ENCODE assay signal across 8 mouse cellular contexts in the genomic region with DNA sequence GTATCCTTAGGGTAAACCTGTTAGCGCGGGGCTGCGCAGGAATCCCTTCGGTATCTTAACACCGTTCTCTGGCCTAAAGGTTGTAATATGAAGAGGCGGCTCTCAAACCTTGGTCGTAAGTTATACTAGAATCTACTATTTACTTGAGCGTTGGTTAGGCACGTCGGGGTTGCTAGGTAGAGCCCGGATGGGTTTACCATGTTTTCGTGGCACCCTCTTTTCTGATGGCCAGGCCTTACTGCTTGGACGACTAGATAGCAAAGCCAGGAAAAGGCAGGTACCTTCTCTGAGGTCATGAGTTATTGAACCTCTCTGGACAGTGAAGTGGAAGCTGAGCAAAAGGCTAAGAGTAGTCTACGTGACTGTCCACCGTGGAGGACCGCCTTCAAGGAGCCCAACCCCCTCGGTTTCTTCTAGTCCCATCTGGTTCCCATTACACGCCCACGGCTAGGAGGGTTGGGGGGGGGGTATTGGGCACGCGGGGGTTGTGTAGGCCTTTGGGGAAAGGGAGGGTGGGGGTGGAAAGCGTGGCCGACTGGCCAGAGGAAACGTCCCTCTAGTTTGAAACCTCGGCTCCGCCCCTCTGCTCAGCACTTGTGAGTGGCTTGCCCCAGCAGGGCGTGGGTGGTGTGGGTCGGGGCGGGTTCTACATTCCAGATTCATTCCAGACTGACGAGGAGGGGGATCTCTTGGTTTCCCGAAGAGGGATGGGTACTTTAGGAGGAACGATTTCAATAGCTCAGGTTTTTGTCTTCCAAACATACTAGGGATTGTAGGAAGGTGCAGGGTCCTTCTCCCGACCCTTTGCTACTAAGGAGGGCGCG. TPM values are rescaled to one million over a fixed set of nuclear protein-coding genes. Genes with fewer than 3 reads are reported as not detected.
DNase-seq lines count a peak whose midpoint lies in the region; ATAC-seq lines count a peak whose summit lies in the region.

No protein-coding gene starts in this region.

- H3K27me3 ChIP-seq in embryonic facial prominence, embryonic 12.5 days = no peaks in the 10 kb centered on the region
- H3K27me3 ChIP-seq in liver, embryonic 12.5 days (replicated peaks) = peaks cover 73% of the 10 kb centered on the region
- H3K27me3 ChIP-seq in stomach, embryonic 14.5 days (ENCODE audit: control insufficient read depth, insufficient read depth, low read length) = no peaks in the 10 kb centered on the region

- peaks cover 42% of the 10 kb centered on the region for H3K4me1 ChIP-seq in embryonic facial prominence, embryonic 12.5 days
- peaks cover 60% of the 10 kb centered on the region for H3K4me1 ChIP-seq in liver, embryonic 12.5 days
- peaks cover 40% of the 10 kb centered on the region for H3K4me1 ChIP-seq in stomach, embryonic 14.5 days (ENCODE audit: control insufficient read depth, insufficient read depth, low read length)

- H3K4me3 ChIP-seq in embryonic facial prominence, embryonic 12.5 days = peak overlapping the region; percentile 78
- H3K4me3 ChIP-seq in liver, embryonic 12.5 days = peak overlapping the region; percentile 60
- H3K4me3 ChIP-seq in stomach, embryonic 14.5 days (ENCODE audit: low read depth, low read length) = peak overlapping the region; percentile 73

- H3K4me2 ChIP-seq in embryonic facial prominence, embryonic 12.5 days (replicated peaks) = peak overlapping the region; percentile 86
- peak overlapping the region; percentile 79 for H3K4me2 ChIP-seq in liver, embryonic 12.5 days
- peak overlapping the region; percentile 73 for H3K4me2 ChIP-seq in stomach, embryonic 14.5 days (replicated peaks; ENCODE audit: low read depth, low read length)

- H3K9ac ChIP-seq in embryonic facial prominence, embryonic 12.5 days = peak overlapping the region; percentile 90
- peak overlapping the region; percentile 51 for H3K9ac ChIP-seq in liver, embryonic 12.5 days
- H3K9ac ChIP-seq in stomach, embryonic 14.5 days (replicated peaks; ENCODE audit: low read depth, low read length) = peak overlapping the region; percentile 78

- H3K36me3 ChIP-seq in embryonic facial prominence, embryonic 12.5 days = peaks cover 17% of the 10 kb centered on the region
- H3K36me3 ChIP-seq in liver, embryonic 12.5 days = no peaks in the 10 kb centered on the region
- H3K36me3 ChIP-seq in stomach, embryonic 14.5 days (ENCODE audit: control insufficient read depth, insufficient read depth, low read length) = peaks cover 12% of the 10 kb centered on the region

- DNase-seq in 3134 (ENCODE audit: extremely low read depth, insufficient read length, low spot score) = peak; percentile 98
- peak; percentile 81 to 83 for DNase-seq in adrenal gland, adult 18-20 months (ENCODE audit: low spot score in 2 of 2)
- peak; percentile 93 to 94 for DNase-seq in heart, adult 9 months (ENCODE audit: low spot score in 2 of 2)
- peak; percentile 91 to 93 for DNase-seq in kidney, adult 8-10 months
- peak; percentile 85 for DNase-seq in naive thymus-derived CD4-positive, alpha-beta T cell, adult 2 months (ENCODE audit: low read depth)

- under 1% methylated on average over 34 of the region's 35 CpGs for WGBS in embryonic facial prominence, embryonic 12.5 days
- 1% methylated on average over 33 of the region's 35 CpGs for WGBS in liver, embryonic 12.5 days (ENCODE audit: insufficient replicate concordance)
- WGBS in stomach, embryonic 14.5 days = 1% methylated on average over 35 of the region's 35 CpGs

- no peaks in the 10 kb centered on the region for H3K9me3 ChIP-seq in embryonic facial prominence, embryonic 12.5 days
- no peaks in the 10 kb centered on the region for H3K9me3 ChIP-seq in liver, embryonic 12.5 days (replicated peaks)
- no peaks in the 10 kb centered on the region for H3K9me3 ChIP-seq in stomach, embryonic 14.5 days (ENCODE audit: control insufficient read depth, low read depth, low read length)

- peak; percentile 52 for ATAC-seq in embryonic facial prominence, embryonic 12.5 days (ENCODE audit: insufficient number of reproducible peaks, insufficient read depth, low FRiP score, low TSS enrichment)
- ATAC-seq in liver, embryonic 12.5 days = peak; percentile 45
- ATAC-seq in stomach, embryonic 14.5 days (ENCODE audit: insufficient number of reproducible peaks, insufficient read depth, low FRiP score, low read depth) = peak; percentile 63

- peak overlapping the region; percentile 99 for H3K27ac ChIP-seq in embryonic facial prominence, embryonic 12.5 days
- H3K27ac ChIP-seq in liver, embryonic 12.5 days = peak overlapping the region; percentile 72
- peak overlapping the region; percentile 98 for H3K27ac ChIP-seq in stomach, embryonic 14.5 days (ENCODE audit: low read length)

RNA-seq across cellular contexts. Expression of a gene that starts 0.8 kb away (rescaled TPM):
- 1 to 10 TPM; 5.0 to 5.4 TPM for total RNA-seq in adrenal gland, adult 18-20 months (2021)
- 9.0 and 11.9 TPM in 2 replicates for polyA plus RNA-seq in embryonic facial prominence, embryonic 12.5 days (2016; fragmentation: Nextera tagmentation; extraction: Ambion mirVana)
- polyA plus RNA-seq in liver, embryonic 12.5 days (2016; fragmentation: Nextera tagmentation; extraction: Ambion mirVana) = 7.0 and 8.0 TPM in 2 replicates
- polyA plus RNA-seq in stomach, embryonic 14.5 days (2014; fragmentation: Nextera tagmentation; extraction: Ambion mirVana) = 10.2 and 11.3 TPM in 2 replicates

RNA-seq across cellular contexts. Expression of a gene that starts 0.9 kb away (rescaled TPM):
- 10 to 100 TPM; 23.4 to 38.0 TPM for total RNA-seq in adrenal gland, adult 18-20 months (2021)
- polyA plus RNA-seq in embryonic facial prominence, embryonic 12.5 days (2016; fragmentation: Nextera tagmentation; extraction: Ambion mirVana) = 18.8 and 19.5 TPM in 2 replicates
- 2.6 and 3.4 TPM in 2 replicates for polyA plus RNA-seq in liver, embryonic 12.5 days (2016; fragmentation: Nextera tagmentation; extraction: Ambion mirVana)
- 9.2 and 11.1 TPM in 2 replicates for polyA plus RNA-seq in stomach, embryonic 14.5 days (2014; fragmentation: Nextera tagmentation; extraction: Ambion mirVana)

RNA-seq across cellular contexts. Expression of a gene that starts 24.7 kb away (rescaled TPM):
- 100 to 1,000 TPM in 1 of 2 experiments, 10 to 100 TPM in 1; 87.7 to 105 TPM for total RNA-seq in adrenal gland, adult 18-20 months (2021)
- 13.0 and 13.3 TPM in 2 replicates for polyA plus RNA-seq in embryonic facial prominence, embryonic 12.5 days (2016; fragmentation: Nextera tagmentation; extraction: Ambion mirVana)
- polyA plus RNA-seq in liver, embryonic 12.5 days (2016; fragmentation: Nextera tagmentation; extraction: Ambion mirVana) = 19.2 and 19.4 TPM in 2 replicates
- 24.7 and 26.5 TPM in 2 replicates for polyA plus RNA-seq in stomach, embryonic 14.5 days (2014; fragmentation: Nextera tagmentation; extraction: Ambion mirVana)

RNA-seq across cellular contexts. Expression of a gene that starts 37.5 kb away (rescaled TPM):
- 10 to 100 TPM in 1 of 2 experiments, under 1 TPM in 1; 0.83 to 35.2 TPM for total RNA-seq in adrenal gland, adult 18-20 months (2021)
- 0.20 and 0.58 TPM in 2 replicates for polyA plus RNA-seq in embryonic facial prominence, embryonic 12.5 days (2016; fragmentation: Nextera tagmentation; extraction: Ambion mirVana)
- polyA plus RNA-seq in liver, embryonic 12.5 days (2016; fragmentation: Nextera tagmentation; extraction: Ambion mirVana) = 0.06 and 0.13 TPM in 2 replicates
- polyA plus RNA-seq in stomach, embryonic 14.5 days (2014; fragmentation: Nextera tagmentation; extraction: Ambion mirVana) = 8.8 and 9.1 TPM in 2 replicates

RNA-seq across cellular contexts. Expression of a gene that starts 46.5 kb away (rescaled TPM):
- 100 to 1,000 TPM; 145 to 148 TPM for total RNA-seq in adrenal gland, adult 18-20 months (2021)
- polyA plus RNA-seq in embryonic facial prominence, embryonic 12.5 days (2016; fragmentation: Nextera tagmentation; extraction: Ambion mirVana) = 115 TPM in 2 replicates
- 22.8 and 26.5 TPM in 2 replicates for polyA plus RNA-seq in liver, embryonic 12.5 days (2016; fragmentation: Nextera tagmentation; extraction: Ambion mirVana)
- polyA plus RNA-seq in stomach, embryonic 14.5 days (2014; fragmentation: Nextera tagmentation; extraction: Ambion mirVana) = 98.0 and 99.3 TPM in 2 replicates

Comparison
In these comparisons a context has a peak if more than half of its experiments do, and no peak if none do; other contexts are left out.
1. Peak in every context shown above with its lines: DNase-seq, ATAC-seq, H3K4me3 ChIP-seq and H3K27ac ChIP-seq.